Mouse (Mus musculus) midbrain, embryonic 11.5 days (tissue): ENCODE measurements at regions not wholly inside any gene's neighbourhood (a gene's known extent, or its start where the extent isn't known, plus 50 kb on each side); places are given as distances from the start of the nearest gene placed in this dataset.

Experiments
- ATAC-seq: fragments of 200-750 bp; cut with Nextera tagmentation; 2 replicates; pipeline ENCODE4 v1.8.0; 2017; ENCODE audit warnings: moderate TSS enrichment, moderate library complexity; ENCODE audit not compliant: low FRiP score
- DNase-seq: peaks from one replicate; pipeline ENCODE4 v3.0.0; 2015; ENCODE audit warnings: low spot score; ENCODE audit errors: missing footprints
- H3K27ac ChIP-seq: fragments of 300-500 bp; sonication (generic); 2 replicates; pipeline ENCODE4 v1.5.1; 2014; ENCODE audit warnings: low read depth, low read length
- H3K27me3 ChIP-seq: fragments of 300-500 bp; sonication (generic); 2 replicates; pipeline ENCODE4 v1.6.1; 2014; ENCODE audit warnings: mild to moderate bottlenecking, low read length, moderate library complexity, mixed read lengths; ENCODE audit not compliant: control insufficient read depth, insufficient read depth
- H3K36me3 ChIP-seq: fragments of 300-500 bp; sonication (generic); 2 replicates; pipeline ENCODE4 v1.6.1; 2014; ENCODE audit warnings: mild to moderate bottlenecking, low read length, moderate library complexity, mixed read lengths; ENCODE audit not compliant: control insufficient read depth, insufficient read depth
- H3K4me1 ChIP-seq: fragments of 300-500 bp; sonication (generic); 2 replicates; pipeline ENCODE4 v1.6.1; 2014; ENCODE audit warnings: low read length; ENCODE audit not compliant: control insufficient read depth, insufficient read depth
- H3K4me2 ChIP-seq: fragments of 300-500 bp; sonication (generic); 2 replicates; pipeline ENCODE4 v1.6.1; 2014; ENCODE audit warnings: mild to moderate bottlenecking, moderate library complexity
- H3K4me3 ChIP-seq: fragments of 300-500 bp; sonication (generic); 2 replicates; pipeline ENCODE4 v1.5.1; 2014; ENCODE audit warnings: low read depth, low read length
- H3K9ac ChIP-seq: fragments of 300-500 bp; sonication (generic); 2 replicates; pipeline ENCODE4 v1.6.1; 2014; ENCODE audit warnings: low read length
- H3K9me3 ChIP-seq: fragments of 300-500 bp; sonication (generic); 2 replicates; pipeline ENCODE4 v1.6.1; 2016; ENCODE audit warnings: low read length; ENCODE audit not compliant: control insufficient read depth
- WGBS: fragments of 180-500 bp; shearing (Covaris S2); extraction: QIAGEN DNeasy Blood & Tissue Kit; methylation state at CpG from one replicate; pipeline ENCODE4 v1.1.7; 2014; 5-methylcytosine and 5-hydroxymethylcytosine counted together

GRCm38 (mm10) chr14:33691690-33692089 is 102.7 kb downstream of the Ptpn20 start:
- Histone ChIP-seq H3K4me2 (no peak overlapping the region), H3K4me3 (no peak overlapping the region), H3K4me1 (no peaks in the 10 kb centered on the region), H3K9ac (no peak overlapping the region), H3K9me3 (no peaks in the 10 kb centered on the region), H3K27me3 (no peaks in the 10 kb centered on the region), H3K27ac (no peak overlapping the region), H3K36me3 (no peaks in the 10 kb centered on the region)
- 71% methylated on average over 2 of the region's 2 CpGs for WGBS
- ATAC-seq (no peak), DNase-seq (no peak)

- no peak for ATAC-seq
- Histone ChIP-seq H3K36me3 (no peaks in the 10 kb centered on the region), H3K4me1 (no peaks in the 10 kb centered on the region), H3K9me3 (no peaks in the 10 kb centered on the region), H3K27me3 (no peaks in the 10 kb centered on the region), H3K4me2 (no peak overlapping the region), H3K27ac (no peak overlapping the region), H3K4me3 (no peak overlapping the region), H3K9ac (no peak overlapping the region)
- 72% methylated on average over 2 of the region's 2 CpGs for WGBS
- DNase-seq = no peak
Measured at GRCm38 (mm10) chr14:33694224-33694623, 105.2 kb downstream of the Ptpn20 start.

GRCm38 (mm10) chr14:33695362-33695982 is 106.5 kb downstream of the Ptpn20 start:
- Histone ChIP-seq H3K27me3 (no peaks in the 10 kb centered on the region), H3K4me3 (no peak overlapping the region), H3K9me3 (no peaks in the 10 kb centered on the region), H3K4me2 (no peak overlapping the region), H3K9ac (no peak overlapping the region), H3K36me3 (no peaks in the 10 kb centered on the region), H3K4me1 (no peaks in the 10 kb centered on the region), H3K27ac (no peak overlapping the region)
- DNase-seq (peak; percentile 98), ATAC-seq (no peak)
- 26% methylated on average over 8 of the region's 8 CpGs for WGBS

- H3K9me3 ChIP-seq = no peaks in the 10 kb centered on the region
- H3K4me1 ChIP-seq = no peaks in the 10 kb centered on the region
- ATAC-seq = no peak
- no peak overlapping the region for H3K4me2 ChIP-seq
- WGBS = 72% methylated on average over 3 of the region's 3 CpGs
- no peak overlapping the region for H3K4me3 ChIP-seq
- no peaks in the 10 kb centered on the region for H3K27me3 ChIP-seq
- DNase-seq = no peak
- H3K27ac ChIP-seq = no peak overlapping the region
- H3K36me3 ChIP-seq = no peaks in the 10 kb centered on the region
- H3K9ac ChIP-seq = no peak overlapping the region
Measured at GRCm38 (mm10) chr14:33696817-33697216, 107.8 kb downstream of the Ptpn20 start.

GRCm38 (mm10) chr14:33699777-33700438 is 110.9 kb downstream of the Ptpn20 start:
- WGBS = 90% methylated on average over 13 of the region's 13 CpGs
- Histone ChIP-seq H3K36me3 (no peaks in the 10 kb centered on the region), H3K4me3 (no peak overlapping the region), H3K27me3 (no peaks in the 10 kb centered on the region), H3K27ac (no peak overlapping the region), H3K4me1 (no peaks in the 10 kb centered on the region), H3K9ac (no peak overlapping the region), H3K4me2 (no peak overlapping the region), H3K9me3 (no peaks in the 10 kb centered on the region)
- ATAC-seq = no peak
- DNase-seq = no peak

- WGBS = 65% methylated on average over 6 of the region's 6 CpGs
- Histone ChIP-seq H3K4me1 (0 out of 2 replicates have a peak, but pooled peaks cover 3% of the 10 kb centered on the region), H3K4me3 (no peak overlapping the region), H3K9me3 (no peaks in the 10 kb centered on the region), H3K9ac (no peak overlapping the region), H3K4me2 (no peak overlapping the region), H3K36me3 (no peaks in the 10 kb centered on the region), H3K27me3 (no peaks in the 10 kb centered on the region), H3K27ac (no peak overlapping the region)
- no peak for DNase-seq
- 0 out of 2 replicates have a peak, but pooled peaks have one; percentile 22 for ATAC-seq
Measured at GRCm38 (mm10) chr14:33707661-33708297, 118.8 kb downstream of the Ptpn20 start.

- no peaks in the 10 kb centered on the region for H3K36me3 ChIP-seq
- H3K9me3 ChIP-seq = no peaks in the 10 kb centered on the region
- H3K4me3 ChIP-seq = no peak overlapping the region
- H3K4me1 ChIP-seq = 0 out of 2 replicates have a peak, but pooled peaks cover 3% of the 10 kb centered on the region
- H3K27me3 ChIP-seq = no peaks in the 10 kb centered on the region
- H3K4me2 ChIP-seq = no peak overlapping the region
- no peak for ATAC-seq
- no peak overlapping the region for H3K9ac ChIP-seq
- WGBS = 84% methylated on average over 4 of the region's 4 CpGs
- no peak for DNase-seq
- no peak overlapping the region for H3K27ac ChIP-seq
Measured at GRCm38 (mm10) chr14:33708298-33708665, 119.3 kb downstream of the Ptpn20 start.

GRCm38 (mm10) chr14:33712458-33712857 is 123.5 kb downstream of the Ptpn20 start:
- Histone ChIP-seq H3K9ac (no peak overlapping the region), H3K4me3 (no peak overlapping the region), H3K27ac (no peak overlapping the region), H3K9me3 (no peaks in the 10 kb centered on the region), H3K27me3 (no peaks in the 10 kb centered on the region), H3K4me1 (0 out of 2 replicates have a peak, but pooled peaks cover 3% of the 10 kb centered on the region), H3K4me2 (no peak overlapping the region), H3K36me3 (no peaks in the 10 kb centered on the region)
- WGBS = 96% methylated on average over 1 of the region's 1 CpGs
- DNase-seq (no peak), ATAC-seq (no peak)

- Histone ChIP-seq H3K36me3 (no peaks in the 10 kb centered on the region), H3K27me3 (no peaks in the 10 kb centered on the region), H3K9me3 (no peaks in the 10 kb centered on the region), H3K9ac (no peak overlapping the region), H3K4me3 (no peak overlapping the region), H3K27ac (no peak overlapping the region), H3K4me1 (no peaks in the 10 kb centered on the region), H3K4me2 (no peak overlapping the region)
- ATAC-seq (no peak), DNase-seq (no peak)
- WGBS = 89% methylated on average over 6 of the region's 6 CpGs
Measured at GRCm38 (mm10) chr14:33719651-33720050, 130.6 kb downstream of the Ptpn20 start.
